Mouse (Mus musculus): ENCODE results near the gene Tnfrsf1b.
"Not testable (repeated sequence)": the region's sequence is repeated elsewhere in the genome, so short reads cannot be mapped to it uniquely, and the experiment has no call there.

Gene Tnfrsf1b

DNA sequence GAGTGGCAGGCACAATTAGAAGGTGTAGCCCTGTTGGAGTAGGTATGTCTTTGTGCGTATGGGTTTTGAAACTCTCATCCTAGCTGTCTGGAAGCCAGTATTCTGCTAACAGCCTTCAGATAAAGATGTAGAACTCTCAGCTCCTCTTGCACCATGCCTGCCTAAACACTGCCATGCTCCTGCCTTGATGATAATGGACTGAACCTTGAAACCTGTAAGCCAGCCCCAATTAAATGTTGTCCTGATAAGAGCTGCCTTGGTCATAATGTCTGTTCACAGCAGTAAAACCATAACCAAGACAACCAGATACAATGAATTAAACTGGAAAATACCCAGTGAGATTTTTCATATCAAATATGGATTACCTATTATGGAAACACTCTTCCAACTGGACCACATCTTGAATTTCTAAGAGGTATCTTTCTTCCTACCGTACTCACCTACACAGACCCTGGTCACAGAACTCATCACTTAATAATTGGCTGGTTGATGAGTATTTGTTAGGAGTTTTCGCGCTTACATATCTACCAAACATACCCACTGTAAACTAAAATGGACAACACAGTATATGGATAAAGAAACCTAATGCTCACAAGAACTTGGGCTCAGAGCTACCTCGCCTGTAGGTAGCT lies 67.6 kb downstream of the Tnfrsf1b start:
- DNase-seq = no peak

DNA sequence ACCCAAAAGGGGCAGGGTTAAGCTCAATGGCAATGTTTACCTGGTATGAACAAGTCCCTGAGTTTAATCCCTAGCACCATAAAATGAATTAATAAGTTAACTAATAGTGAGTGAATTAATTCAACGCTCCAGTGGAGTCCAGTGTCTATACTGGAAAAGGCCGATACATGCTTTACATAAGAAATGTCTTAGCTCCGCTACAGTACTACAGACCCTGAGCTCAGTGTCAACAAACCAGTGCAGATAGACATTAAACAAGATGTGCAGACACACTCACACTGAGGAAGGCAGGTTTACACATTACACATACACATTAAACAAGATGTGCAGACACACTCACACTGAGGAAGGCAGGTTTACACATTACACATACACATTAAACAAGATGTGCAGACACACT lies 81.1 kb downstream of the Tnfrsf1b start:
- DNase-seq = not testable (repeated sequence)

DNA sequence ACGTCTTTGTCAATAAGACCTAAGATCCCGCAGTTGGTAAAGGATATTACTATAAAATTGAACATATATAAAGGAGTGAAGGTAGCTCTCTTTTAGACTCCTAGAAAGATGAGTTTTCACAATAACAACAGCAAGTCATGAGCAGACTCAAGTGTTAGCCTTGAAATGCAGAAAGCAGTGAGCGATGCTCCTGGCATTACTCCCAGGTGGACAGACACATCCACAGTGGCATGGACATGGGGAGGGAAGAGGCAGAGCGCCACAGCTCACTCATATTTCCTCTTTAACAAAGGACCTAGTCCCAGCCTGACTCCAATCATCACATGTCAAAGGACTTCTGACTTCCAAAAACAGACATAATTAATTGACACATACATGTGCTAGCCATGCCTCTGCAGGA lies 82.6 kb downstream of the Tnfrsf1b start:
- DNase-seq = no peak

All from thymus, postnatal 4 days (tissue).